Mouse (Mus musculus) adipocyte (in vitro differentiated cells): ENCODE data around the gene Btbd8.

Experiments used
- DNase-seq: peaks from one replicate; pipeline ENCODE4 v3.0.0-alpha.2; 2016; ENCODE audit warnings: low spot score

Btbd8 gene

GRCm38 (mm10) chr5:107450299-107450698, 12.5 kb downstream of the Btbd8 start:
- no peak for DNase-seq

- DNase-seq = no peak
Observed at GRCm38 (mm10) chr5:107462147-107463076, 24.6 kb downstream of the Btbd8 start.

- DNase-seq = no peak
Observed at GRCm38 (mm10) chr5:107466501-107466900, 28.7 kb downstream of the Btbd8 start.

- peak; percentile 33 for DNase-seq
Observed at GRCm38 (mm10) chr5:107467098-107467497, 29.3 kb downstream of the Btbd8 start.

GRCm38 (mm10) chr5:107470600-107471329, 33.0 kb downstream of the Btbd8 start:
- no peak for DNase-seq

GRCm38 (mm10) chr5:107480194-107480593, 42.4 kb downstream of the Btbd8 start:
- no peak for DNase-seq

GRCm38 (mm10) chr5:107488996-107489395, 51.2 kb downstream of the Btbd8 start:
- DNase-seq = no peak

- no peak for DNase-seq
Observed at GRCm38 (mm10) chr5:107491036-107491435, 53.2 kb downstream of the Btbd8 start.

- DNase-seq = no peak
Observed at GRCm38 (mm10) chr5:107492471-107492870, 54.7 kb downstream of the Btbd8 start.

GRCm38 (mm10) chr5:107494759-107495158, 57.0 kb downstream of the Btbd8 start:
- no peak for DNase-seq

- no peak for DNase-seq
Observed at GRCm38 (mm10) chr5:107496047-107496446, 58.2 kb downstream of the Btbd8 start.

GRCm38 (mm10) chr5:107497519-107498501, 60.0 kb downstream of the Btbd8 start:
- no peak for DNase-seq

GRCm38 (mm10) chr5:107498806-107499310, 61.1 kb downstream of the Btbd8 start:
- DNase-seq = no peak

- DNase-seq = no peak
Observed at GRCm38 (mm10) chr5:107499891-107500535, 62.2 kb downstream of the Btbd8 start.

GRCm38 (mm10) chr5:107500741-107501140, 62.9 kb downstream of the Btbd8 start:
- no peak for DNase-seq

GRCm38 (mm10) chr5:107507321-107507720, 69.5 kb downstream of the Btbd8 start, which contains the start of gene Gm42669:
Gene Gm42669 (plus strand): TSS chr5:107507621.
- no peak for DNase-seq

GRCm38 (mm10) chr5:107510503-107510902, 72.7 kb downstream of the Btbd8 start:
- no peak for DNase-seq

GRCm38 (mm10) chr5:107511326-107511725, 73.5 kb downstream of the Btbd8 start:
- no peak for DNase-seq

GRCm38 (mm10) chr5:107513583-107513982, 75.8 kb downstream of the Btbd8 start:
- DNase-seq = peak; percentile 43

GRCm38 (mm10) chr5:107515453-107515852, 77.7 kb downstream of the Btbd8 start:
- no peak for DNase-seq

- DNase-seq = no peak
Observed at GRCm38 (mm10) chr5:107516087-107516486, 78.3 kb downstream of the Btbd8 start.
